Mouse (Mus musculus) liver, postnatal 0 days (tissue): ENCODE data around the gene Ppp1r35. TPM values are rescaled to one million over a fixed set of nuclear protein-coding genes. Genes with fewer than 3 reads are reported as not detected.

Source experiments
- ATAC-seq: fragments of 200-750 bp; cut with Nextera tagmentation; 2 replicates; pipeline ENCODE4 v1.8.0; 2017; ENCODE audit warnings: mild to moderate bottlenecking, moderate library complexity
- DNase-seq: peaks from one replicate; pipeline ENCODE4 v3.0.0-alpha.2; 2016
- H3K27ac ChIP-seq: fragments of 300-500 bp; sonication (generic); 2 replicates; pipeline ENCODE4 v1.5.1; 2014; ENCODE audit warnings: antibody characterized with exemption, moderate library complexity, mild to moderate bottlenecking, low read depth
- H3K27me3 ChIP-seq: fragments of 300-500 bp; sonication (generic); 2 replicates; pipeline ENCODE4 v1.6.1; 2014; ENCODE audit warnings: low read length, control low read depth, mixed read lengths; ENCODE audit not compliant: insufficient read depth
- H3K36me3 ChIP-seq: fragments of 300-500 bp; sonication (generic); replicated peaks from 2 replicates; pipeline ENCODE4 v1.6.1; 2014; ENCODE audit warnings: mild to moderate bottlenecking, control low read depth, low read length, moderate library complexity, mixed read lengths; ENCODE audit not compliant: insufficient read depth
- H3K4me1 ChIP-seq: fragments of 300-500 bp; sonication (generic); 2 replicates; pipeline ENCODE4 v1.6.1; 2014; ENCODE audit warnings: antibody characterized with exemption, mild to moderate bottlenecking, control low read depth; ENCODE audit not compliant: insufficient read depth
- H3K4me2 ChIP-seq: fragments of 300-500 bp; sonication (generic); 2 replicates; pipeline ENCODE4 v1.6.1; 2014; ENCODE audit warnings: low read depth, mild to moderate bottlenecking, low read length, moderate library complexity, mixed read lengths
- H3K4me3 ChIP-seq: fragments of 300-500 bp; sonication (generic); 2 replicates; pipeline ENCODE4 v1.5.1; 2014; ENCODE audit warnings: low read depth, low read length
- H3K9ac ChIP-seq: fragments of 300-500 bp; sonication (generic); replicated peaks from 2 replicates; pipeline ENCODE4 v1.6.1; 2014; ENCODE audit warnings: mild to moderate bottlenecking, moderate library complexity
- H3K9me3 ChIP-seq: fragments of 300-500 bp; sonication (generic); 2 replicates; pipeline ENCODE4 v1.6.1; 2016; ENCODE audit warnings: mild to moderate bottlenecking, control low read depth, low read length, mixed read lengths
- CTCF ChIP-seq: sonication (generic); IDR thresholded peaks from 2 replicates; pipeline ENCODE4 v1.5.1; 2016; ENCODE audit warnings: antibody characterized with exemption, low read depth
- EP300 ChIP-seq: IDR thresholded peaks from 2 replicates; pipeline ENCODE4 v1.6.1; 2016; ENCODE audit warnings: antibody characterized with exemption, low read depth, mild to moderate bottlenecking
- WGBS: fragments of 180-500 bp; shearing (Covaris S2); extraction: QIAGEN DNeasy Blood & Tissue Kit; methylation state at CpG from one replicate; pipeline ENCODE4 v1.1.7; 2014; ENCODE audit not compliant: insufficient replicate concordance; 5-methylcytosine and 5-hydroxymethylcytosine counted together
- polyA plus RNA-seq: library from polyadenylated mRNA; unstranded; fragments of >200 nt; fragmentation: Nextera tagmentation; extraction: Ambion mirVana; gene quantifications from 2 replicates; pipeline ENCODE4 v1.2.1, GENCODE M21; 2015

The Ppp1r35 gene
- polyA plus RNA-seq, 1 experiment from 2014 or later = 13.4 TPM

- DNase-seq (peak; percentile 95), ATAC-seq (peak; percentile 76)
- Histone ChIP-seq H3K4me2 (peak within 1 kb of the TSS; percentile 83), H3K9ac (peak within 1 kb of the TSS; percentile 91), H3K27ac (peak within 1 kb of the TSS; percentile 99), H3K9me3 (no peaks in the 10 kb centered on the region), H3K27me3 (no peaks in the 10 kb centered on the region), H3K4me3 (peak within 1 kb of the TSS; percentile 75), H3K4me1 (peaks cover 43% of the 10 kb centered on the region), H3K36me3 (peaks cover under 1% of the 10 kb centered on the region; the same call in 1 of the 2 replicates)
- 2% methylated on average over 27 of the region's 28 CpGs for WGBS
- TF ChIP-seq CTCF (0 out of 2 replicates have a peak, but pooled peaks have one; percentile 1), EP300 (peak; percentile 67)
Measured at GRCm38 (mm10) chr5:137745214-137746171, 33.2 kb upstream of the Ppp1r35 start, which contains the start of gene Tsc22d4. Tsc22d4 (plus strand) TSS chr5:137745730.

GRCm38 (mm10) chr5:137746282-137746850, 32.3 kb upstream of the Ppp1r35 start:
- Histone ChIP-seq H3K27ac (peak overlapping the region; percentile 99), H3K4me2 (peak overlapping the region; percentile 83), H3K36me3 (peaks cover 9% of the 10 kb centered on the region), H3K4me3 (peak overlapping the region; percentile 75), H3K9ac (peak overlapping the region; percentile 91), H3K4me1 (peaks cover 38% of the 10 kb centered on the region), H3K27me3 (no peaks in the 10 kb centered on the region), H3K9me3 (no peaks in the 10 kb centered on the region)
- TF ChIP-seq EP300 (no peak), CTCF (no peak)
- WGBS = 2% methylated on average over 20 of the region's 20 CpGs
- DNase-seq (peak; percentile 86), ATAC-seq (peak; percentile 62)

GRCm38 (mm10) chr5:137746851-137747325, 31.8 kb upstream of the Ppp1r35 start:
- Histone ChIP-seq H3K27ac (peak overlapping the region; percentile 99), H3K36me3 (peaks cover 15% of the 10 kb centered on the region), H3K4me2 (peak overlapping the region; percentile 83), H3K9me3 (no peaks in the 10 kb centered on the region), H3K4me1 (peaks cover 33% of the 10 kb centered on the region), H3K4me3 (peak overlapping the region; percentile 75), H3K9ac (peak overlapping the region; percentile 91), H3K27me3 (no peaks in the 10 kb centered on the region)
- TF ChIP-seq CTCF (no peak), EP300 (no peak)
- WGBS = 2% methylated on average over 16 of the region's 16 CpGs
- DNase-seq (peak; percentile 63), ATAC-seq (peak; percentile 6; the same call in 1 of the 2 replicates)

GRCm38 (mm10) chr5:137747326-137747961, 31.2 kb upstream of the Ppp1r35 start:
- Histone ChIP-seq H3K27me3 (no peaks in the 10 kb centered on the region), H3K4me1 (peaks cover 30% of the 10 kb centered on the region), H3K9ac (peak overlapping the region; percentile 91), H3K36me3 (peaks cover 20% of the 10 kb centered on the region), H3K4me3 (peak overlapping the region; percentile 75), H3K27ac (peak overlapping the region; percentile 99), H3K4me2 (peak overlapping the region; percentile 83), H3K9me3 (no peaks in the 10 kb centered on the region)
- TF ChIP-seq EP300 = no peak
- TF ChIP-seq CTCF = peak; percentile 48
- peak; percentile 5; the same call in 1 of the 2 replicates for ATAC-seq
- peak; percentile 65 for DNase-seq
- 3% methylated on average over 26 of the region's 26 CpGs for WGBS

- H3K9me3 ChIP-seq = no peaks in the 10 kb centered on the region
- H3K9ac ChIP-seq = peak overlapping the region; percentile 52
- H3K4me1 ChIP-seq = peaks cover 30% of the 10 kb centered on the region
- ATAC-seq = no peak
- WGBS = 28% methylated on average over 5 of the region's 5 CpGs
- no peak for TF ChIP-seq EP300
- no peak for TF ChIP-seq CTCF
- peak overlapping the region; percentile 99 for H3K27ac ChIP-seq
- H3K4me2 ChIP-seq = peak overlapping the region; percentile 83
- peaks cover 27% of the 10 kb centered on the region for H3K36me3 ChIP-seq
- DNase-seq = peak; percentile 57
- H3K4me3 ChIP-seq = peak overlapping the region; percentile 75
- no peaks in the 10 kb centered on the region for H3K27me3 ChIP-seq
Measured at GRCm38 (mm10) chr5:137748130-137748770, 30.4 kb upstream of the Ppp1r35 start.
